Comparison of ENCODE assay signal across 22 mouse cellular contexts in genomic region chr8:50521346-50521745, GRCm38 (mm10).
"Had no signal": no experiment of that assay in that cellular context is flagged by ENCODE, and none has a peak within 500 bp of the region (broad histone marks: within the 10 kb centered on the region; RNA-seq: fewer than 3 reads in every experiment).

No protein-coding gene starts in this region.

- H3K27me3 ChIP-seq: limb, embryonic 12.5 days; limb, embryonic 15.5 days; midbrain, embryonic 13.5 days; neural tube, embryonic 13.5 days; stomach, embryonic 15.5 days had no signal

- DNase-seq: kidney, adult 18-20 months; kidney, adult 9 months; kidney, postnatal 14 days; kidney, postnatal 4 days; left cerebral cortex, postnatal 4 days; liver, postnatal 0 days; right cerebral cortex, adult 18-20 months; right cerebral cortex, postnatal 14 days; right cerebral cortex, postnatal 4 days; spleen, adult 18-20 months; thymus, postnatal 25 days had no signal

- H3K9me3 ChIP-seq: limb, embryonic 12.5 days; limb, embryonic 15.5 days; midbrain, embryonic 13.5 days; neural tube, embryonic 13.5 days; stomach, embryonic 15.5 days had no signal

- H3K4me2 ChIP-seq: limb, embryonic 12.5 days; limb, embryonic 15.5 days; liver, embryonic 11.5 days; lung, embryonic 14.5 days; midbrain, embryonic 13.5 days; neural tube, embryonic 13.5 days; stomach, embryonic 15.5 days had no signal

- ATAC-seq: liver, postnatal 0 days; lung, postnatal 0 days; midbrain, embryonic 13.5 days had no signal

- H3K27ac ChIP-seq: limb, embryonic 12.5 days; limb, embryonic 15.5 days; liver, embryonic 14.5 days; macrophage; midbrain, embryonic 13.5 days; neural tube, embryonic 13.5 days; stomach, embryonic 15.5 days had no signal

- H3K4me3 ChIP-seq: limb, embryonic 12.5 days; limb, embryonic 15.5 days; midbrain, embryonic 13.5 days; myocyte; neural tube, embryonic 13.5 days; stomach, embryonic 15.5 days had no signal

- H3K9ac ChIP-seq: limb, embryonic 12.5 days; limb, embryonic 15.5 days; liver, embryonic 14.5 days; liver, postnatal 0 days; lung, embryonic 14.5 days; midbrain, embryonic 13.5 days; neural tube, embryonic 13.5 days; stomach, embryonic 15.5 days had no signal

- H3K4me1 ChIP-seq: limb, embryonic 12.5 days; limb, embryonic 15.5 days; stomach, embryonic 15.5 days had no signal

- H3K36me3 ChIP-seq: limb, embryonic 12.5 days; limb, embryonic 15.5 days; midbrain, embryonic 13.5 days; neural tube, embryonic 13.5 days; stomach, embryonic 15.5 days had no signal
